Mouse (Mus musculus) embryo, embryonic 11 days (tissue): ENCODE results near the gene Magel2.

Source experiments
- DNase-seq: peaks from one replicate; pipeline ENCODE4 v3.0.0-alpha.2; 2015

The Magel2 gene

DNA sequence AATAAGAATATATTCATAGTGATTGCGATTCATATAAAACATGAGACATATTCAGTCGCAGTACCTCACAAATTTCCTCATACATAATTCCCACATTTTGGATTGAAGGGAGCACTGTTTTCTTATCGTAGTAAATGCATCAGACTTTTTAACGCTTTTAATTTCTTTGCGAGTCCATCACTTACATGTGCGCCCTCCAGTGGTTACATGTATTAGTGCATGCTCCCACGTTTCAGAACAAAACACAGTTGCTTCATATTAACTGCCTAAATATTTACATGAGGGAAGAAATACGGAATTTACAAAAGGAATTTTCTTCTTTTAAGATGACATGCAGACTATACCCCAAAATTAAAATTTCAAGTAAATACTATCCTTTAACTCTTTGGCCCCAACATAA, 51.5 kb downstream of the Magel2 start:
- peak; percentile 48 for DNase-seq
